Mouse (Mus musculus): ENCODE data around the gene Nampt. TPM values are rescaled to one million over a fixed set of nuclear protein-coding genes. Genes with fewer than 3 reads are reported as not detected.

Gene Nampt
- total RNA-seq, 2 experiments from 2014 or later, result 30.9 to 34.4 TPM

- DNase-seq (ENCODE audit: low spot score in 2 of 2), result peak; percentile 89 to 93
Observed at GRCm38 (mm10) chr12:32897199-32898120, 78.1 kb downstream of the Nampt start.

DNA sequence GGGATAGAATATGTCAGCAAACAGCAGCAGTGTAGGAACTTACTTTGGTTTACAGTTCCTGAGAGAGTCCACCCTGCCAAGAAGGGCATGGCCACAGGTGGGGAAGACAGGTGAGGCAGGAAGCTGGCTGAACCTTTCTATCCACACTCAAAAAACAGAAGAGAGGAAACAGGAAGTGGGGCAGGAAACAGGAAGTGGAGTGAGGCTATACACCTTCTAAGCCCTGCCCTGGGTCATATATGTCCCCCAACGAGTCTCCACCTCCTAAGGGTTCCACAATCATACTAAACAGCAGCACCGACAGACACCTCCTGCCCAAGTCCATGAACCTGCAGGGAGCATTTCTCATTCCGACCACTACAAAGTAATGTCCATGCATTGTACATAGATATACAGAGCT is 81.7 kb downstream of the Nampt start:
- no peak for DNase-seq (ENCODE audit: low spot score in 2 of 2)

Other genes starting within 250 kb of the Nampt start
- 10 to 100 TPM; 37.0 to 37.7 TPM for gene Sypl, start 134.3 kb downstream of the Nampt start, total RNA-seq (2021)